10 mouse cellular contexts compared by ENCODE assay signal in the genomic region with DNA sequence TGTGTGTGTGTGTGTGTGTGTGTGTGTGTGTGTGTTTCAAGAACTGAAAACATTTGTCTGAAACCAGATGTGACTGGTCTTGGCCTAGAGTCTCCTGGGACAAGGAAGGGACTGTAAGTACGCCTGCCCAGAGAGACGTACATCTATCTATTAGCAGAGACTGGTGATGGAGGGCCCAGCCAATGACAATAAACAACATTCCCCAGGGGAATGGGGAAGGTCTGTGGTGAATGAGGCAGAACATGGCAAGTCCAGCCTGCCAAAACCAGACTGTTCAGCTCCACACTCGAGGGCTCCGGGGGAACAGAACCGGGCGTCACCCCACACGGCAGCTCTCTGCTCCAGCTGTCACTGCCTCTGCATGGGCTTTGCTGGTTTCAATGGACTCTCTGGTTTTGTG. TPM values are rescaled to one million over a fixed set of nuclear protein-coding genes. Genes with fewer than 3 reads are reported as not detected.
DNase-seq lines count a peak whose midpoint lies in the region; ATAC-seq and TF ChIP-seq lines count a peak whose summit lies in the region.
"Had no signal": no experiment of that assay in that cellular context is flagged by ENCODE, and none has a peak within 500 bp of the region (broad histone marks: within the 10 kb centered on the region; RNA-seq: fewer than 3 reads in every experiment).

No protein-coding gene starts in this region.

- no peak overlapping the region for H3K4me2 ChIP-seq in intestine, embryonic 16.5 days (ENCODE audit: low read depth, low read length)
- no peak overlapping the region for H3K4me2 ChIP-seq in intestine, embryonic 15.5 days (replicated peaks)
- no peak overlapping the region for H3K4me2 ChIP-seq in embryonic facial prominence, embryonic 13.5 days
- H3K4me2 ChIP-seq in kidney, embryonic 15.5 days, result no peak overlapping the region

- WGBS in intestine, embryonic 16.5 days, result 64% methylated on average over 7 of the region's 7 CpGs
- 68% methylated on average over 7 of the region's 7 CpGs for WGBS in intestine, embryonic 15.5 days
- 61% methylated on average over 7 of the region's 7 CpGs for WGBS in embryonic facial prominence, embryonic 13.5 days
- 51% methylated on average over 7 of the region's 7 CpGs for WGBS in kidney, embryonic 15.5 days

- H3K27me3 ChIP-seq in intestine, embryonic 16.5 days (replicated peaks; ENCODE audit: control insufficient read depth, insufficient read depth, low read length), result no peaks in the 10 kb centered on the region
- H3K27me3 ChIP-seq in intestine, embryonic 15.5 days (replicated peaks), result no peaks in the 10 kb centered on the region
- H3K27me3 ChIP-seq in C2C12 (ENCODE audit: control insufficient read depth, insufficient read depth, insufficient read length), result no peaks in the 10 kb centered on the region
- H3K27me3 ChIP-seq in embryonic facial prominence, embryonic 13.5 days, result no peaks in the 10 kb centered on the region
- H3K27me3 ChIP-seq in kidney, embryonic 15.5 days, result no peaks in the 10 kb centered on the region

- 0 out of 2 replicates have a peak overlapping the region, but pooled peaks have one; percentile 20 for H3K9ac ChIP-seq in intestine, embryonic 16.5 days (ENCODE audit: low read depth, low read length)
- H3K9ac ChIP-seq in intestine, embryonic 15.5 days, result no peak overlapping the region
- no peak overlapping the region for H3K9ac ChIP-seq in embryonic facial prominence, embryonic 13.5 days
- no peak overlapping the region for H3K9ac ChIP-seq in kidney, embryonic 15.5 days

- H3K4me3 ChIP-seq in intestine, embryonic 16.5 days (ENCODE audit: low read length), result no peak overlapping the region
- no peak overlapping the region for H3K4me3 ChIP-seq in intestine, embryonic 15.5 days (replicated peaks)
- no peak overlapping the region for H3K4me3 ChIP-seq in C2C12 (ENCODE audit: insufficient read depth, poor library complexity, severe bottlenecking)
- no peak overlapping the region for H3K4me3 ChIP-seq in embryonic facial prominence, embryonic 13.5 days
- no peak overlapping the region for H3K4me3 ChIP-seq in kidney, embryonic 15.5 days (replicated peaks)
- H3K4me3 ChIP-seq in gastrocnemius, adult 2 months, result no peak overlapping the region

- no peak for ATAC-seq in intestine, embryonic 16.5 days
- ATAC-seq in intestine, embryonic 15.5 days, result no peak
- no peak for ATAC-seq in embryonic facial prominence, embryonic 13.5 days (ENCODE audit: insufficient number of reproducible peaks, insufficient read depth, low FRiP score, low TSS enrichment, low read depth)
- ATAC-seq in kidney, embryonic 15.5 days (replicated peaks; ENCODE audit: low FRiP score), result no peak

- no peak for TF ChIP-seq CTCF in C2C12 (IDR thresholded peaks at IDR 0.05; ENCODE audit: control insufficient read depth, insufficient read depth, insufficient read length)
- TF ChIP-seq CTCF in gastrocnemius, adult 2 months (IDR thresholded peaks at IDR 0.05), result no peak

- no peak for DNase-seq in natural killer cell, adult 2 months (ENCODE audit: low spot score in 2 of 2)
- DNase-seq in urinary bladder, postnatal 25 days (ENCODE audit: low spot score), result no peak
- DNase-seq in gastrocnemius, adult 2 months, result no peak
- DNase-seq: cerebellum, adult 2 months; lung, adult 18-20 months had no signal

- H3K79me3 ChIP-seq in C2C12 (ENCODE audit: low read depth), result no peaks in the 10 kb centered on the region

- H3K9me3 ChIP-seq in intestine, embryonic 16.5 days (ENCODE audit: control insufficient read depth, low read length), result no peaks in the 10 kb centered on the region
- H3K9me3 ChIP-seq in intestine, embryonic 15.5 days, result no peaks in the 10 kb centered on the region
- no peaks in the 10 kb centered on the region for H3K9me3 ChIP-seq in embryonic facial prominence, embryonic 13.5 days
- H3K9me3 ChIP-seq in kidney, embryonic 15.5 days (replicated peaks), result no peaks in the 10 kb centered on the region

- intact Hi-C loops in gastrocnemius, adult 2 months (cut with DNase I), result no loop called here

- no peak overlapping the region for H3ac ChIP-seq in C2C12 (ENCODE audit: control insufficient read depth, insufficient read length, low read depth)

- H3K79me2 ChIP-seq in C2C12 (ENCODE audit: control insufficient read depth, insufficient read depth), result no peaks in the 10 kb centered on the region

- 0 out of 2 replicates have a peak, but pooled peaks cover 5% of the 10 kb centered on the region for H3K4me1 ChIP-seq in intestine, embryonic 16.5 days (ENCODE audit: control insufficient read depth, insufficient read depth, low read length)
- H3K4me1 ChIP-seq in intestine, embryonic 15.5 days (replicated peaks), result peaks cover 10% of the 10 kb centered on the region
- peaks cover 41% of the 10 kb centered on the region for H3K4me1 ChIP-seq in embryonic facial prominence, embryonic 13.5 days
- H3K4me1 ChIP-seq in kidney, embryonic 15.5 days, result peaks cover 41% of the 10 kb centered on the region

- H3K36me3 ChIP-seq in intestine, embryonic 16.5 days (ENCODE audit: control insufficient read depth, insufficient read depth, low read length), result no peaks in the 10 kb centered on the region
- no peaks in the 10 kb centered on the region for H3K36me3 ChIP-seq in intestine, embryonic 15.5 days
- H3K36me3 ChIP-seq in C2C12 (ENCODE audit: control insufficient read depth, insufficient read depth), result no peaks in the 10 kb centered on the region
- H3K36me3 ChIP-seq in embryonic facial prominence, embryonic 13.5 days, result peaks cover 45% of the 10 kb centered on the region
- H3K36me3 ChIP-seq in kidney, embryonic 15.5 days, result peaks cover 4% of the 10 kb centered on the region; the same call in 1 of the 2 replicates

- H3K27ac ChIP-seq in intestine, embryonic 16.5 days (ENCODE audit: low read length), result no peak overlapping the region
- H3K27ac ChIP-seq in intestine, embryonic 15.5 days, result no peak overlapping the region
- H3K27ac ChIP-seq in embryonic facial prominence, embryonic 13.5 days, result 0 out of 2 replicates have a peak overlapping the region, but pooled peaks have one; percentile 55
- peak overlapping the region; percentile 39 for H3K27ac ChIP-seq in kidney, embryonic 15.5 days
- H3K27ac ChIP-seq in gastrocnemius, adult 2 months, result no peak overlapping the region

TF ChIP-seq in C2C12, 6 proteins besides CTCF, POLR2A, EP300 and RAD21:
- TF ChIP-seq MYOD1 (IDR thresholded peaks at IDR 0.05; ENCODE audit: control insufficient read depth, insufficient read length, low read depth) (peak; percentile 39), USF1 (IDR thresholded peaks at IDR 0.05; ENCODE audit: low read depth) (no peak), MYOG (IDR thresholded peaks at IDR 0.05; ENCODE audit: control insufficient read depth, extremely low read depth, insufficient read length) (no peak), CEBPB (IDR thresholded peaks at IDR 0.05; ENCODE audit: low read depth) (no peak), FOSL1 (IDR thresholded peaks at IDR 0.05; ENCODE audit: insufficient read depth, low read length, poor library complexity, severe bottlenecking) (no peak), MAX (IDR thresholded peaks at IDR 0.05) (peak; percentile 29)

RNA-seq across cellular contexts. Expression of gene Sulf2, which starts 52.6 kb away (rescaled TPM):
- 68.4 and 76.3 TPM in 2 replicates for polyA plus RNA-seq in intestine, embryonic 16.5 days (2015; fragmentation: Nextera tagmentation; extraction: Ambion mirVana)
- 100 and 106 TPM in 2 replicates for polyA plus RNA-seq in intestine, embryonic 15.5 days (2015; fragmentation: Nextera tagmentation; extraction: Ambion mirVana)
- polyA plus RNA-seq in C2C12 (2012; fragmentation: generic; extraction: Trizol), result 25.8 TPM
- 127 and 143 TPM in 2 replicates for polyA plus RNA-seq in embryonic facial prominence, embryonic 13.5 days (2015; fragmentation: Nextera tagmentation; extraction: Ambion mirVana)
- 61.0 and 65.3 TPM in 2 replicates for polyA plus RNA-seq in kidney, embryonic 15.5 days (2015; fragmentation: Nextera tagmentation; extraction: Ambion mirVana)
- total RNA-seq in gastrocnemius, adult 2 months (2021), result 10 to 100 TPM in 1 of 2 experiments, 1 to 10 TPM in 1; 5.9 to 12.2 TPM

Comparison
In these comparisons a context has a peak if more than half of its experiments do, and no peak if none do; other contexts are left out.
1. H3K27ac ChIP-seq: peak in embryonic facial prominence, embryonic 13.5 days (single experiment) and kidney, embryonic 15.5 days (single experiment); none in intestine, embryonic 16.5 days (single experiment), intestine, embryonic 15.5 days (single experiment) and gastrocnemius, adult 2 months (single experiment).